In the genomic region with DNA sequence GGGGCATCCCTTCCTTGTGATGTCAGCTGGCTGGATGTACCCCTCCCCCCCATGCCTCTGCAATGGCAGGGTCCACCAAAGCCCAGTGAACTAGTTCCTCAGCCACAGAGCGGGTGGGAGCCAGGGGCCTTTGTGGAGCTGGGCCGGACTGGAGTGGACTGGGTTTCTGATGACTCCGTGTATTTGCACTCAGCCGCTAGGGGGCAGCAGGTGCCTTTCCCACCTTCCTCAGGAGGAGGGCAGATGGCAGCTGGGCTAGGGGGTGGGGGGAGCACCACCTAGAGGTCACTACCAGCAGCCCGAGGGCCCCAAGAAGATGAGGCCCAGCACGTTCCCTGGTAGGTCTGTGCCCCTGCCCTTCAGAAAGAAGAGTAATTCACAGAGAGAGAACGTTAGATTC, we compare ENCODE assay signal across 8 mouse cellular contexts. TPM values are rescaled to one million over a fixed set of nuclear protein-coding genes. Genes with fewer than 3 reads are reported as not detected.
A peak's percentile ranks its signal among the peaks of the same experiment; 100 is the strongest.
DNase-seq lines count a peak whose midpoint lies in the region; ATAC-seq lines count a peak whose summit lies in the region.

No protein-coding gene starts in this region.

- H3K27ac ChIP-seq in hindbrain, embryonic 15.5 days (replicated peaks) = no peak overlapping the region

- H3K4me1 ChIP-seq in hindbrain, embryonic 15.5 days (replicated peaks) = peaks cover 19% of the 10 kb centered on the region

- no peaks in the 10 kb centered on the region for H3K36me3 ChIP-seq in hindbrain, embryonic 15.5 days

- no peaks in the 10 kb centered on the region for H3K9me3 ChIP-seq in hindbrain, embryonic 15.5 days

- ATAC-seq in hindbrain, embryonic 15.5 days (ENCODE audit: low FRiP score, low read depth) = peak; percentile 24; the same call in 1 of the 2 replicates

- WGBS in hindbrain, embryonic 15.5 days = 8% methylated on average over 7 of the region's 7 CpGs

- no peak overlapping the region for H3K9ac ChIP-seq in hindbrain, embryonic 15.5 days

- no peaks in the 10 kb centered on the region for H3K27me3 ChIP-seq in hindbrain, embryonic 15.5 days

- no peak overlapping the region for H3K4me2 ChIP-seq in hindbrain, embryonic 15.5 days

- no peak overlapping the region for H3K4me3 ChIP-seq in hindbrain, embryonic 15.5 days

- DNase-seq in T-cell, adult 2 months (ENCODE audit: low spot score) = peak; percentile 73
- peak; percentile 73 for DNase-seq in cerebellum, adult 9-11 months
- DNase-seq in frontal cortex, adult 2 months (ENCODE audit: extremely low spot score in 1 of 2, low spot score in 1 of 2) = peak; percentile 42 to 89
- DNase-seq in layer of hippocampus, postnatal 36 days = peak; percentile 67 to 76
- peak; percentile 84 for DNase-seq in lung, postnatal 36 days
- peak; percentile 87 for DNase-seq in right cerebral cortex, postnatal 14 days
- DNase-seq in urinary bladder, postnatal 14 days (ENCODE audit: low spot score) = peak; percentile 79

RNA-seq across cellular contexts. Expression of a gene that starts 17.2 kb away (rescaled TPM):
- 35.8 and 38.1 TPM in 2 replicates for polyA plus RNA-seq in frontal cortex, adult 2 months (2012; rRNA removed)
- 74.6 and 78.0 TPM in 2 replicates for polyA plus RNA-seq in hindbrain, embryonic 15.5 days (2015; fragmentation: Nextera tagmentation; extraction: Ambion mirVana)
- total RNA-seq in layer of hippocampus, postnatal 36 days (2021) = 10 to 100 TPM; 25.0 to 27.1 TPM

RNA-seq across cellular contexts. Expression of a gene that starts 17.4 kb away (rescaled TPM):
- polyA plus RNA-seq in frontal cortex, adult 2 months (2012; rRNA removed) = 31.1 and 31.4 TPM in 2 replicates
- polyA plus RNA-seq in hindbrain, embryonic 15.5 days (2015; fragmentation: Nextera tagmentation; extraction: Ambion mirVana) = 34.2 and 36.3 TPM in 2 replicates
- 10 to 100 TPM; 18.3 to 19.0 TPM for total RNA-seq in layer of hippocampus, postnatal 36 days (2021)
